Mouse (Mus musculus): Measurements from ENCODE around the gene Slc17a2. TPM values are rescaled to one million over a fixed set of nuclear protein-coding genes. Genes with fewer than 3 reads are reported as not detected.

Slc17a2 gene
- polyA plus RNA-seq, 1 experiment from 2014 or later, result 0.39 TPM

DNA sequence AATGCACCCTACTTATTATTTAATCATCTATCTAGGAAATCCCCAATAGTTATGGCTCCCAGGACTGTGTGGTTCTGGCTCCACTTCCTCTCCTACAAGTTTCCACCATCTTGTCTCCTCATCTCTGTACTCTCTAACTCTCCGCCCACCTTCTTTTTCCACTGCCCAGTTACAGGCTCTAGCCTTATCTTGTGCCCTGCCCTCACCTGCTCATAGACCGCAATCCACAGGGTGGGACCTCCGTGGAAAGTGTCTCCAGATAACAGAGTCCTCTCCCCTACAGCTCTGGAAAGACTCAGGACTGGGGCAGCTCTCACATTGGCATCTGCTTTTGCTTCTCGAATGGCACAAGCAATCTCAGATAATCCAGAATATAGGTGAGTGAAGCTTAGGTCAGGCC lies 27.8 kb upstream of the Slc17a2 start:
- no peak for ATAC-seq (ENCODE audit: low FRiP score, low TSS enrichment)
- WGBS, result 90% methylated on average over 4 of the region's 4 CpGs
- no peaks in the 10 kb centered on the region for H3K36me3 ChIP-seq (ENCODE audit: insufficient read depth, low read length)
- no peak overlapping the region for H3K9ac ChIP-seq (replicated peaks; ENCODE audit: low read length)
- no peaks in the 10 kb centered on the region for H3K4me1 ChIP-seq (ENCODE audit: insufficient read depth, low read length)
- H3K4me3 ChIP-seq (ENCODE audit: low read length), result no peak overlapping the region
- H3K27me3 ChIP-seq (ENCODE audit: insufficient read depth, low read length), result no peaks in the 10 kb centered on the region
- no peaks in the 10 kb centered on the region for H3K9me3 ChIP-seq (ENCODE audit: low read length)
- H3K4me2 ChIP-seq (replicated peaks; ENCODE audit: low read depth, low read length), result no peak overlapping the region
- no peak overlapping the region for H3K27ac ChIP-seq (ENCODE audit: low read length)

DNA sequence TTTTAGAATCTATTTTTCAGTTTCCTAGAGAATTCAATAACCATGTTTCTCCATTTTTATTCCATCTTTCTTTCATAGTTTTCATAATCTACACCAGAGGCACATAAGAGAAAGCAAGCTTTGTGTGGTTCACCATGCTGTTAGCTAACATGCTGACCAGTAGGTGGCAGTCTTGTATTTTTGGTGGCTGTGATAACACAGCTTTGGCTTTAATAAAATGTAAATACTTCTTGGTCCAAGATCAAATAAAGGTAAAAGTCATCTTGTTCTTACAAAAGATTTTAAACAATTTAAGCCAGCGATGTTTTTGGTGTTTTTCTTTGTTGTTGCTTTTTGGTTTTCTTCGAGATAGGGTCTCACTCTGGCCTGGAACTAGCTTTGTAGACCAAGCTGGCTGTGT lies 14.3 kb upstream of the Slc17a2 start:
- no peaks in the 10 kb centered on the region for H3K4me1 ChIP-seq (ENCODE audit: insufficient read depth, low read length)
- no peak overlapping the region for H3K4me3 ChIP-seq (ENCODE audit: low read length)
- no peak overlapping the region for H3K27ac ChIP-seq (ENCODE audit: low read length)
- H3K9ac ChIP-seq (replicated peaks; ENCODE audit: low read length), result no peak overlapping the region
- no peaks in the 10 kb centered on the region for H3K27me3 ChIP-seq (ENCODE audit: insufficient read depth, low read length)
- H3K36me3 ChIP-seq (ENCODE audit: insufficient read depth, low read length), result no peaks in the 10 kb centered on the region
- H3K9me3 ChIP-seq (ENCODE audit: low read length), result no peaks in the 10 kb centered on the region
- ATAC-seq (ENCODE audit: low FRiP score, low TSS enrichment), result no peak
- 52% methylated on average over 2 of the region's 2 CpGs for WGBS
- no peak overlapping the region for H3K4me2 ChIP-seq (replicated peaks; ENCODE audit: low read depth, low read length)

DNA sequence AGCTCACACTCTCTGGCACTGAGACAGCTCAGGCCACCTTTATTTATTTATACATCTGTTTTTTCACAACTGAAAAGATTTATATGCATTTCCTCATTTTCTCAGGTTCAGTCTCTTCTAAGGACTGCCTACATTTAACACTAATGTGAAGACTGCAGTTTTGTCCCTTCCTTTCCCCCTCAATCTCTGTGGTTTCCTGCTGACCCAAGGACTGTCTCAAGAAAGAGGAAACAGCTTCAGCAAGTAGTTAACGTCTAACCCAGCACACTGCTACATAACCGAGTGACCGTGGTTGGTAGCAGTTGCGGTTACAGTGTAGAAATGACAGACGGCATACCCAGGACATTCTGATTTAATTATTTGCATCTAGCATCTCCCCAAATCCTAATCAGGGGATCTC lies 7.4 kb upstream of the Slc17a2 start:
- Histone ChIP-seq H3K4me3 (ENCODE audit: low read length) (no peak overlapping the region), H3K4me1 (ENCODE audit: insufficient read depth, low read length) (peaks cover 11% of the 10 kb centered on the region; the same call in 1 of the 2 replicates), H3K9ac (replicated peaks; ENCODE audit: low read length) (no peak overlapping the region), H3K27ac (ENCODE audit: low read length) (no peak overlapping the region), H3K36me3 (ENCODE audit: insufficient read depth, low read length) (no peaks in the 10 kb centered on the region), H3K9me3 (ENCODE audit: low read length) (no peaks in the 10 kb centered on the region), H3K27me3 (ENCODE audit: insufficient read depth, low read length) (no peaks in the 10 kb centered on the region), H3K4me2 (replicated peaks; ENCODE audit: low read depth, low read length) (no peak overlapping the region)
- 64% methylated on average over 5 of the region's 5 CpGs for WGBS
- no peak for ATAC-seq (ENCODE audit: low FRiP score, low TSS enrichment)

DNA sequence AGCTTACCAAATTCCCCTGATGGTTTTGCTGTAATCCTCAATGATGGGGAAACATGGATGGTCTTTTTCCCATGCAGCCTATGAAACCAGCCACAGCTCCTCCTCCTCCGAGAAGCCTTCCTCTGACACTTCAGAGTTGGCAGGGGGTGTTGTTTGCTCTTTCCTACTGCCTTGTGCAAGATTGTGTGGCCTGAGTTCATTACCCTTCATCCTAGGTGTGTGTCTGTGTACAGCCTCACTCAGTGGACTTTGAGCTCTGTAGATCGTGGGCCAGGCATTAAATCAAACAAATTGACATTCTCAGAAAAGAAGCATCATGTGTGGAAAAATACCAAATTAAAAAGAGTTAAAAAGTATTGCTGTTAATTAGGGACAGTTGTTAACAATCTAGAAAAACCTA lies 2.3 kb upstream of the Slc17a2 start:
- Histone ChIP-seq H3K4me2 (replicated peaks; ENCODE audit: low read depth, low read length) (no peak overlapping the region), H3K4me1 (ENCODE audit: insufficient read depth, low read length) (0 out of 2 replicates have a peak, but pooled peaks cover under 1% of the 10 kb centered on the region), H3K27me3 (ENCODE audit: insufficient read depth, low read length) (no peaks in the 10 kb centered on the region), H3K9ac (replicated peaks; ENCODE audit: low read length) (no peak overlapping the region), H3K9me3 (ENCODE audit: low read length) (no peaks in the 10 kb centered on the region), H3K4me3 (ENCODE audit: low read length) (no peak overlapping the region), H3K27ac (ENCODE audit: low read length) (no peak overlapping the region), H3K36me3 (ENCODE audit: insufficient read depth, low read length) (no peaks in the 10 kb centered on the region)
- WGBS, result 76% methylated on average over 2 of the region's 2 CpGs
- ATAC-seq (ENCODE audit: low FRiP score, low TSS enrichment), result no peak

DNA sequence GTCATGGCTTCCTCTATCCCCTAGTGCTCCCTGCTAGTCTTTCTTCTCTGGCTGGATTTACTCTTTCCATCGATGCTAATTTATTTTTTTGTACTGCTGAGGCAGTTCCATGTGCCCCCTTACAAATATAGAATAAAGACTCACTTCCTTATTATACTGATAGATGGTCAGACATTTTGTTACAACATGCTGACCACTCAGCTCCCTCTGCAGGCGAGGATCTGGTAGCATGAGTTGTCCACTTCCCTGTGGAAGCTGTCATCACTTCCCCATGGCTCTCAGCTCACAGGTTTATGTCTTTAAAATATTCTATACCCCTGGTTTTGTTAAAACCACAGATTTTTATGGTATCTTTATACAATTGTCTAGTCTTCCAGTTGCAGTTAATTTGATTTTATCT lies 9.4 kb downstream of the Slc17a2 start:
- H3K9ac ChIP-seq (replicated peaks; ENCODE audit: low read length), result no peak overlapping the region
- H3K4me1 ChIP-seq (ENCODE audit: insufficient read depth, low read length), result no peaks in the 10 kb centered on the region
- H3K9me3 ChIP-seq (ENCODE audit: low read length), result no peaks in the 10 kb centered on the region
- no peak overlapping the region for H3K4me3 ChIP-seq (ENCODE audit: low read length)
- no peaks in the 10 kb centered on the region for H3K27me3 ChIP-seq (ENCODE audit: insufficient read depth, low read length)
- H3K27ac ChIP-seq (ENCODE audit: low read length), result no peak overlapping the region
- 79% methylated on average over 2 of the region's 2 CpGs for WGBS
- no peak overlapping the region for H3K4me2 ChIP-seq (replicated peaks; ENCODE audit: low read depth, low read length)
- no peak for ATAC-seq (ENCODE audit: low FRiP score, low TSS enrichment)
- H3K36me3 ChIP-seq (ENCODE audit: insufficient read depth, low read length), result no peaks in the 10 kb centered on the region

DNA sequence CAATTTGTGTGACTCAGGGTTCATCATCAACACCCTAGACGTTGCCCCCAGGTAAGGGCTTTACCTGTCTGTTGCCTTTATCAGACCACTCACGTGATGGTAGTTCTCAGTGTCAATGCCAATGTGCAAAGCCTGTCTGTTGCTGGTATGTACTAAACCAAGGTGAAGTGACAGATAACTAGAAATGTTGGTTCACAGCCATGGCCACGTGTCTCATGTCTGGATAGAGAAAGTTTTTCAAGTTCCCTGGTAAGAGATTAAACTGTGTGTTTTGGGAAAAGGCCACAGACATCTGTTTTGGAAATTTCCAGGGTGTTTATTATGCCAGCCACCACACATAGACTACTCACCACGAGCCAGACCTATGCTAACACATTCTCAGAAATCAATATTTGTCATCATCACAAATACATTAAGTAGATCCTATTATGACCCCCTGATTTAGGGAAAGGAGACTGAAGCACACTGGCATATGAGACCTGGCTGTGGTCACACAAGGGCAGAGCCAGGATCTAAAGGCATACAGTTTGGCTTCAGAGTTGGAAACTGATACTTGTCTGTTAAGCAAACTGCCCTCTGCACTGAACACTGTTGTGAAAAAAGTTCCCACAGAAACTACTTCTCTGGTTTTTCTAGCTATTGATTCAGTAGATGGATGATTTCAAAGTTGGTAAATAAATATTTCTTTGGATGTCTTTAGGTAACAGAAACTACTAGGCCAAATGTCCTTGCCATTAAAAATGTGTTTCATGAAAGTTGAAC lies 13.6 kb downstream of the Slc17a2 start:
- H3K9ac ChIP-seq (replicated peaks; ENCODE audit: low read length), result no peak overlapping the region

DNA sequence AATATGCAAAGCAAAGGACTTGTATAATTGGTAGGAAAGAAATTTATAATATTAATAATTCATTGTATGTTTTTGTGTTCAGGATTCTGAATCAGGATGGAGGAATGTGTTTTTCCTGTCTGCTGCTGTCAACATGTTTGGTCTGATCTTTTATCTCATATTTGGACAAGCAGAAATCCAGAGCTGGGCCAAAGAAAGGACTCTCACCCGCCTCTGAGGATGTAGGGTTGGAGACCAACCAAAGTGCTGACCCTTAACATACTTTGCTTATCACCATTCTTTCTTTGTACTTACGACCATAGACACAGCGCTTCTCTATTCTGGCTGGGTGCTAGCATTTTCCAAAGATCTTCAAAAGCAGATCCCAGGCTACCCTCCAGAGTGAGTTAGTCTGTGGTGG lies 15.4 kb downstream of the Slc17a2 start:
- H3K36me3 ChIP-seq (ENCODE audit: insufficient read depth, low read length), result no peaks in the 10 kb centered on the region
- no peak overlapping the region for H3K27ac ChIP-seq (ENCODE audit: low read length)
- ATAC-seq (ENCODE audit: low FRiP score, low TSS enrichment), result no peak
- no peak overlapping the region for H3K4me2 ChIP-seq (replicated peaks; ENCODE audit: low read depth, low read length)
- no peak overlapping the region for H3K9ac ChIP-seq (replicated peaks; ENCODE audit: low read length)
- no peaks in the 10 kb centered on the region for H3K9me3 ChIP-seq (ENCODE audit: low read length)
- WGBS, result 74% methylated on average over 3 of the region's 3 CpGs
- no peaks in the 10 kb centered on the region for H3K4me1 ChIP-seq (ENCODE audit: insufficient read depth, low read length)
- no peak overlapping the region for H3K4me3 ChIP-seq (ENCODE audit: low read length)
- no peaks in the 10 kb centered on the region for H3K27me3 ChIP-seq (ENCODE audit: insufficient read depth, low read length)

More for the DNA sequence above, 13.6 kb downstream of the Slc17a2 start:
- no peaks in the 10 kb centered on the region for H3K27me3 ChIP-seq (ENCODE audit: insufficient read depth, low read length)
- H3K4me2 ChIP-seq (replicated peaks; ENCODE audit: low read depth, low read length), result no peak overlapping the region
- WGBS, result 75% methylated on average over 4 of the region's 4 CpGs
- ATAC-seq (ENCODE audit: low FRiP score, low TSS enrichment), result no peak
- H3K4me1 ChIP-seq (ENCODE audit: insufficient read depth, low read length), result no peaks in the 10 kb centered on the region
- no peak overlapping the region for H3K27ac ChIP-seq (ENCODE audit: low read length)
- no peaks in the 10 kb centered on the region for H3K36me3 ChIP-seq (ENCODE audit: insufficient read depth, low read length)
- H3K4me3 ChIP-seq (ENCODE audit: low read length), result no peak overlapping the region
- no peaks in the 10 kb centered on the region for H3K9me3 ChIP-seq (ENCODE audit: low read length)

DNA sequence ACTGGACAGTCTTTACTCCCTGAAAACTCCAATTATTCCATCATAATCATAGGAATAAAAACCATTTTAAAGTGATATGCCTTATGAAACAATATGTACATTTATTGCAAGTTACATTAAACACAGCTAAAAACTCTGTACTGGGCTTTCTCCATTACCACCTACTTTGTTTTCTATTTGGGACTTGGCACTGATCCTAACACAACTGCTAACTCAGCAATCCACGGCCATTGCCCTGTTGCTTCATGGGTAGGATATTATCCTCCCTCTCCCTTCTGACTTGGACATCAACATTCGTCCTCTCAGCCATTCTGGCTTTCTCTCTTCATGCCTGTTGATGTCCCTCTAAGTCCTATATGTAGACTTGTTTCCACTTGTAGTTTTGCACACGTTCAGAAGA lies 19.8 kb downstream of the Slc17a2 start:
- Histone ChIP-seq H3K27ac (ENCODE audit: low read length) (no peak overlapping the region), H3K4me3 (ENCODE audit: low read length) (no peak overlapping the region), H3K27me3 (ENCODE audit: insufficient read depth, low read length) (no peaks in the 10 kb centered on the region), H3K9me3 (ENCODE audit: low read length) (no peaks in the 10 kb centered on the region), H3K36me3 (ENCODE audit: insufficient read depth, low read length) (no peaks in the 10 kb centered on the region), H3K9ac (replicated peaks; ENCODE audit: low read length) (no peak overlapping the region), H3K4me2 (replicated peaks; ENCODE audit: low read depth, low read length) (no peak overlapping the region), H3K4me1 (ENCODE audit: insufficient read depth, low read length) (no peaks in the 10 kb centered on the region)
- WGBS, result 68% methylated on average over 3 of the region's 3 CpGs
- no peak for ATAC-seq (ENCODE audit: low FRiP score, low TSS enrichment)

DNA sequence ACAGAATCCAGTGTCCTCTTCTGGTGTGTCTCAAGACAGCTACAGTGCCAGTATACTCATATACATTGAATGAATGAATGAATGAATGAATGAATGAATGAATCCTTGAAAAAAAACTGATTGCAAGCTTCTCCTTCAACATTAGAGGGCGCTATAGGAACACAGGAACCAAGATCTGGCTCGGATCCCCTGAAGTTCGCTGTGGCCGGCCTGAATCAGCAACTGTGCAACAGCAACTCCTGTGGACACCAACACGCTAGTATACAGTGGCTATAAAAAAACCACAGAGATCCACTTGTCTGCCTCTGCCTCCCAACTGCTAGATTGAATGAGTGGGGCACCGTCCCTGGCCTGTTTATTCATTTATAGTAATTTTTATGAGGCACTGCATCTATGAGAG lies 26.3 kb downstream of the Slc17a2 start:
- Histone ChIP-seq H3K27me3 (ENCODE audit: insufficient read depth, low read length) (no peaks in the 10 kb centered on the region), H3K36me3 (ENCODE audit: insufficient read depth, low read length) (no peaks in the 10 kb centered on the region), H3K9ac (replicated peaks; ENCODE audit: low read length) (no peak overlapping the region), H3K4me1 (ENCODE audit: insufficient read depth, low read length) (no peaks in the 10 kb centered on the region), H3K4me3 (ENCODE audit: low read length) (no peak overlapping the region), H3K4me2 (replicated peaks; ENCODE audit: low read depth, low read length) (no peak overlapping the region), H3K27ac (ENCODE audit: low read length) (no peak overlapping the region), H3K9me3 (ENCODE audit: low read length) (no peaks in the 10 kb centered on the region)
- 0 out of 2 replicates have a peak, but pooled peaks have one; percentile 54 for ATAC-seq (ENCODE audit: low FRiP score, low TSS enrichment)
- 10% methylated on average over 6 of the region's 6 CpGs for WGBS

DNA sequence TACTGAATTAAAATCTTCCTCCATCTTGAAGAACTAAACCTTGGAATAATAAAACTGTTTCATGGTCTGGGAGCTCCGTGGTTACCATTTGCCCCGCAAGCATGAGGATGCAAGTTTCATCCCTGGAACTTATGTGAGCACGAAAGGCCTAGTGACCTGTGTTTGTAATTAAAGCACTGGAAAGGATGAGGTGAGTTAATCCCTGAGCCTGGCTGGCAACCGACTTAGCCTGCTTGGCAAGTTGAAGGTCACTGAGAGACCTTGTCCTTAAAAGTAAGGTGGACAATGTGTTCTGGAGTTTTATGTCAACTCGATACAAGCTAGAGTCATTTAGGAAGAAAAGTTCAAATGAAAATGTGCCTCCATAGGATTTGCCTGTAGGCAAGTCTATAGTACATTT lies 28.0 kb downstream of the Slc17a2 start:
- Histone ChIP-seq H3K36me3 (ENCODE audit: insufficient read depth, low read length) (no peaks in the 10 kb centered on the region), H3K27me3 (ENCODE audit: insufficient read depth, low read length) (no peaks in the 10 kb centered on the region), H3K27ac (ENCODE audit: low read length) (no peak overlapping the region), H3K9me3 (ENCODE audit: low read length) (no peaks in the 10 kb centered on the region), H3K9ac (replicated peaks; ENCODE audit: low read length) (no peak overlapping the region), H3K4me2 (replicated peaks; ENCODE audit: low read depth, low read length) (no peak overlapping the region), H3K4me3 (ENCODE audit: low read length) (no peak overlapping the region), H3K4me1 (ENCODE audit: insufficient read depth, low read length) (no peaks in the 10 kb centered on the region)
- no peak for ATAC-seq (ENCODE audit: low FRiP score, low TSS enrichment)
- WGBS, result 82% methylated on average over 5 of the region's 5 CpGs
